Mouse (Mus musculus) T-helper 17 cell (primary cell): ENCODE measurements around the gene Hspa1b.
"Not testable (repeated sequence)": the region's sequence is repeated elsewhere in the genome, so short reads cannot be mapped to it uniquely, and the experiment has no call there.

ENCODE experiments used
- in situ Hi-C, 2 experiments: fragments of 300-600 bp; cut with MboI, MseI; formaldehyde crosslinking; loops; 1 replicate in 1 of 2; 2 replicates in 1 of 2; pipeline ENCODE4 v1.15.1; 2025; ENCODE audit warnings: high pct_unique_total_duplicates in 2 of 2

Hspa1b gene

GRCm38 (mm10) chr17:34957291-34957690 lies 1.7 kb downstream of the Hspa1b start:
- in situ Hi-C loops, result not testable (repeated sequence)

GRCm38 (mm10) chr17:34956340-34956739 lies 2.7 kb downstream of the Hspa1b start:
- in situ Hi-C loops, result no loop called here

GRCm38 (mm10) chr17:34955884-34956283 lies 3.2 kb downstream of the Hspa1b start:
- in situ Hi-C loops, result no loop called here

- in situ Hi-C loops, result no loop called here
Observed at GRCm38 (mm10) chr17:34954831-34955230, 4.2 kb downstream of the Hspa1b start.

- in situ Hi-C loops, result no loop called here
Observed at GRCm38 (mm10) chr17:34953904-34954303, 5.1 kb downstream of the Hspa1b start.

GRCm38 (mm10) chr17:34953258-34953657 lies 5.8 kb downstream of the Hspa1b start:
- in situ Hi-C loops, result no loop called here

GRCm38 (mm10) chr17:34952378-34953040 lies 6.5 kb downstream of the Hspa1b start:
- in situ Hi-C loops, result no loop called here

- in situ Hi-C loops, result no loop called here
Observed at GRCm38 (mm10) chr17:34951636-34952377, 7.2 kb downstream of the Hspa1b start.

GRCm38 (mm10) chr17:34950514-34951455 lies 8.3 kb downstream of the Hspa1b start:
- in situ Hi-C loops, result no loop called here

GRCm38 (mm10) chr17:34949553-34949969 lies 9.5 kb downstream of the Hspa1b start:
- in situ Hi-C loops, result loop anchor here in 1 of 2 experiments (5.0 kb wide), 1 partner anchor 33 kb away; the partner anchor contains the start of gene Lsm2

GRCm38 (mm10) chr17:34948721-34949552 lies 10.1 kb downstream of the Hspa1b start:
- in situ Hi-C loops, result loop anchor here in 1 of 2 experiments (5.0 kb wide), 1 partner anchor 33 kb away; the partner anchor contains the start of gene Lsm2

GRCm38 (mm10) chr17:34947606-34948005 lies 11.4 kb downstream of the Hspa1b start:
- in situ Hi-C loops, result loop anchor here in 1 of 2 experiments (5.0 kb wide), 1 partner anchor 35 kb away; the partner anchor contains the start of gene Lsm2

- in situ Hi-C loops, result loop anchor here in 1 of 2 experiments (5.0 kb wide), 1 partner anchor 36 kb away; the partner anchor contains the start of gene Lsm2
Observed at GRCm38 (mm10) chr17:34946486-34947140, 12.4 kb downstream of the Hspa1b start.

- in situ Hi-C loops, result no loop called here
Observed at GRCm38 (mm10) chr17:34944362-34944761, 14.7 kb downstream of the Hspa1b start.

GRCm38 (mm10) chr17:34943128-34943815 lies 15.8 kb downstream of the Hspa1b start:
- in situ Hi-C loops, result no loop called here

GRCm38 (mm10) chr17:34941344-34942041 lies 17.5 kb downstream of the Hspa1b start:
- in situ Hi-C loops, result no loop called here

- in situ Hi-C loops, result loop anchor here in 1 of 2 experiments (10.0 kb wide), 1 partner anchor 1917 kb away; no protein-coding TSS in a partner anchor
Observed at GRCm38 (mm10) chr17:34937960-34938505, 21.0 kb downstream of the Hspa1b start.

GRCm38 (mm10) chr17:34934830-34935229 lies 24.2 kb downstream of the Hspa1b start:
- in situ Hi-C loops, result loop anchor here in 1 of 2 experiments (10.0 kb wide), 1 partner anchor 1920 kb away; no protein-coding TSS in a partner anchor
